Mouse (Mus musculus) MEL (cell line): ENCODE results near the gene Rab11fip3. TPM values are rescaled to one million over a fixed set of nuclear protein-coding genes. Genes with fewer than 3 reads are reported as not detected.

ENCODE experiments used
- DNase-seq: peaks from one replicate; pipeline ENCODE4 v3.0.0; 2011; ENCODE audit warnings: low read depth, low spot score
- H3K27ac ChIP-seq: 2 replicates; pipeline ENCODE4 v1.5.1; 2012; ENCODE audit warnings: low read depth, mild to moderate bottlenecking, control low read depth, low read length, moderate library complexity; ENCODE audit not compliant: control insufficient read depth
- H3K27me3 ChIP-seq, 2 experiments: fragments of 150-350 bp in 1 of 2; sonication (generic) in 1 of 2; 2 replicates each; pipeline ENCODE4 v1.6.1; 2012; ENCODE audit warnings: low read length in 2 of 2, mild to moderate bottlenecking in 2 of 2, improper control_type of control experiment in 1 of 2, moderate library complexity in 1 of 2; ENCODE audit not compliant: insufficient read depth in 2 of 2, control insufficient read depth in 1 of 2
- H3K36me3 ChIP-seq, 2 experiments: 2 replicates each; pipeline ENCODE4 v1.6.1; 2012 to 2014; ENCODE audit warnings: low read length in 2 of 2, improper control_type of control experiment in 1 of 2, inconsistent platforms in 1 of 2, mild to moderate bottlenecking in 1 of 2; ENCODE audit not compliant: insufficient read depth in 2 of 2, control insufficient read depth in 1 of 2
- H3K4me1 ChIP-seq, 2 experiments: fragments of 150-350 bp in 1 of 2; sonication (generic) in 1 of 2; 2 replicates each; pipeline ENCODE4 v1.6.1; 2012; ENCODE audit warnings: low read length in 2 of 2, improper control_type of control experiment in 1 of 2, mild to moderate bottlenecking in 1 of 2; ENCODE audit not compliant: insufficient read depth in 2 of 2, control insufficient read depth in 1 of 2
- H3K4me3 ChIP-seq, 2 experiments: fragments of 150-350 bp in 1 of 2; sonication (generic) in 1 of 2; 2 replicates each; pipeline ENCODE4 v1.5.1; 2012; ENCODE audit warnings: low read depth in 2 of 2, low read length in 2 of 2, mild to moderate bottlenecking in 2 of 2, moderate library complexity in 2 of 2, control low read depth in 1 of 2, improper control_type of control experiment in 1 of 2; ENCODE audit not compliant: control insufficient read depth in 1 of 2, insufficient read depth in 1 of 2
- H3K79me2 ChIP-seq: 2 replicates; pipeline ENCODE4 v1.6.1; 2012; ENCODE audit warnings: mild to moderate bottlenecking, low read length, moderate library complexity; ENCODE audit not compliant: control insufficient read depth, poor library complexity, insufficient read depth
- H3K9ac ChIP-seq: 2 replicates; pipeline ENCODE4 v1.6.1; 2012; ENCODE audit warnings: low read depth, mild to moderate bottlenecking, control low read depth, low read length, moderate library complexity; ENCODE audit not compliant: control insufficient read depth, poor library complexity, severe bottlenecking
- H3K9me3 ChIP-seq: fragments of 150-350 bp; sonication (generic); replicated peaks from 2 replicates; pipeline ENCODE4 v1.6.1; 2012; ENCODE audit warnings: mild to moderate bottlenecking, low read length, improper control_type of control experiment, moderate library complexity; ENCODE audit not compliant: insufficient read depth
- BHLHE40 ChIP-seq: IDR thresholded peaks from 2 replicates; pipeline ENCODE4 v1.6.1; 2012; ENCODE audit warnings: low read depth, mild to moderate bottlenecking, inconsistent platforms, low read length, improper control_type of control experiment, borderline replicate concordance
- CTCF ChIP-seq, 3 experiments: IDR thresholded peaks in 2 of 3; conservative IDR thresholded peaks in 1 of 3; 2 replicates each; pipeline ENCODE4 v1.5.1; 2011 to 2012; ENCODE audit warnings: low read length in 3 of 3, low read depth in 2 of 3, mild to moderate bottlenecking in 2 of 3, improper control_type of control experiment in 1 of 3, inconsistent platforms in 1 of 3, mixed read lengths in 1 of 3, moderate library complexity in 1 of 3; ENCODE audit not compliant: control insufficient read depth in 1 of 3, insufficient read depth in 1 of 3, poor library complexity in 1 of 3, severe bottlenecking in 1 of 3
- E2F4 ChIP-seq: IDR thresholded peaks from 2 replicates; pipeline ENCODE4 v1.6.1; 2011; ENCODE audit warnings: low read depth, low read length, improper control_type of control experiment, borderline replicate concordance
- ELF1 ChIP-seq: IDR thresholded peaks from 2 replicates; pipeline ENCODE4 v1.6.1; 2014; ENCODE audit warnings: low read depth, mild to moderate bottlenecking, inconsistent platforms, low read length, improper control_type of control experiment, moderate library complexity
- GABPA ChIP-seq: IDR thresholded peaks from 2 replicates; pipeline ENCODE4 v1.6.1; 2012; ENCODE audit warnings: low read depth, mild to moderate bottlenecking, inconsistent platforms, low read length, improper control_type of control experiment, moderate library complexity
- GATA1 ChIP-seq: IDR thresholded peaks from 2 replicates; pipeline ENCODE4 v1.6.1; 2011; ENCODE audit warnings: low read depth, low read length, improper control_type of control experiment
- HCFC1 ChIP-seq: IDR thresholded peaks from 2 replicates; pipeline ENCODE4 v1.6.1; 2012; ENCODE audit warnings: low read depth, mild to moderate bottlenecking, inconsistent platforms, low read length, improper control_type of control experiment, moderate library complexity
- KAT2A ChIP-seq: conservative IDR thresholded peaks from 2 replicates; pipeline ENCODE4 v1.6.1; 2012; ENCODE audit warnings: low read depth, low read length, improper control_type of control experiment, inconsistent platforms
- MAX ChIP-seq: IDR thresholded peaks from 2 replicates; pipeline ENCODE4 v1.6.1; 2011; ENCODE audit warnings: low read length, improper control_type of control experiment
- MYB ChIP-seq: IDR thresholded peaks from 2 replicates; pipeline ENCODE4 v1.6.1; 2011; ENCODE audit warnings: mild to moderate bottlenecking, low read depth, low read length, improper control_type of control experiment
- MYC ChIP-seq: IDR thresholded peaks from 2 replicates; pipeline ENCODE4 v1.6.1; 2011; ENCODE audit warnings: low read depth, mild to moderate bottlenecking, low read length, improper control_type of control experiment, moderate library complexity
- NELFE ChIP-seq: IDR thresholded peaks from 2 replicates; pipeline ENCODE4 v1.6.1; 2011; ENCODE audit warnings: low read depth, low read length, improper control_type of control experiment
- NRF1 ChIP-seq: IDR thresholded peaks from 2 replicates; pipeline ENCODE4 v1.6.1; 2014; ENCODE audit warnings: low read depth, mild to moderate bottlenecking, inconsistent platforms, low read length, improper control_type of control experiment, moderate library complexity; ENCODE audit not compliant: poor library complexity, insufficient read depth, severe bottlenecking
- POLR2A ChIP-seq, 2 experiments: IDR thresholded peaks; 2 replicates each; pipeline ENCODE4 v1.6.1; 2011 to 2012; ENCODE audit warnings: low read length in 2 of 2, mild to moderate bottlenecking in 2 of 2, control low read depth in 1 of 2, improper control_type of control experiment in 1 of 2, low read depth in 1 of 2, moderate library complexity in 1 of 2; ENCODE audit not compliant: control insufficient read depth in 1 of 2, insufficient read depth in 1 of 2, poor library complexity in 1 of 2
- POLR2AphosphoS2 ChIP-seq: IDR thresholded peaks from 2 replicates; pipeline ENCODE4 v1.6.1; 2011; ENCODE audit warnings: low read length, improper control_type of control experiment
- RAD21 ChIP-seq: IDR thresholded peaks from 2 replicates; pipeline ENCODE4 v1.6.1; 2011; ENCODE audit warnings: mild to moderate bottlenecking, low read depth, low read length, improper control_type of control experiment
- RCOR1 ChIP-seq: IDR thresholded peaks from 2 replicates; pipeline ENCODE4 v1.6.1; 2012; ENCODE audit warnings: low read depth, mild to moderate bottlenecking, inconsistent platforms, low read length, improper control_type of control experiment
- TAL1 ChIP-seq: IDR thresholded peaks from 2 replicates; pipeline ENCODE4 v1.6.1; 2012; ENCODE audit warnings: mild to moderate bottlenecking, inconsistent platforms, low read length, moderate library complexity, mixed read lengths
- TBP ChIP-seq: IDR thresholded peaks from 2 replicates; pipeline ENCODE4 v1.8.0; 2011; ENCODE audit warnings: low read depth, low read length, improper control_type of control experiment
- USF1 ChIP-seq: IDR thresholded peaks from 2 replicates; pipeline ENCODE4 v1.6.1; 2014; ENCODE audit warnings: low read depth, mild to moderate bottlenecking, inconsistent platforms, low read length, improper control_type of control experiment, moderate library complexity
- USF2 ChIP-seq, 2 experiments: IDR thresholded peaks; 2 replicates each; pipeline ENCODE4 v1.6.1; 2011 to 2012; ENCODE audit warnings: improper control_type of control experiment in 2 of 2, low read length in 2 of 2, borderline replicate concordance in 1 of 2, inconsistent platforms in 1 of 2, low read depth in 1 of 2, mild to moderate bottlenecking in 1 of 2; ENCODE audit not compliant: insufficient read depth in 1 of 2
- ZKSCAN1 ChIP-seq: IDR thresholded peaks from 2 replicates; pipeline ENCODE4 v1.6.1; 2012; ENCODE audit warnings: low read depth, mild to moderate bottlenecking, inconsistent platforms, low read length, improper control_type of control experiment, moderate library complexity
- ZNF384 ChIP-seq: IDR thresholded peaks from 2 replicates; pipeline ENCODE4 v1.6.1; 2012; ENCODE audit warnings: low read depth, mild to moderate bottlenecking, inconsistent platforms, low read length, improper control_type of control experiment
- polyA plus RNA-seq, 2 experiments: library from polyadenylated mRNA; stranded (reverse) in 1 of 2; unstranded in 1 of 2; fragments of >175 nt in 1 of 2; fragments of >200 nt in 1 of 2; gene quantifications; 2 replicates each; pipeline versions ENCODE4 v1.2.1 to v1.2.4; 2012; ENCODE audit warnings: low replicate concordance in 2 of 2, low read depth in 1 of 2; ENCODE audit not compliant: insufficient read length in 2 of 2, insufficient read depth in 1 of 2, missing spikeins in 1 of 2
- total RNA-seq: library from RNA; depleted of rRNA; stranded (reverse); fragments of 300-350 nt; gene quantifications from 2 replicates; pipeline ENCODE4 v1.2.3, GENCODE M21; 2012

Gene Rab11fip3
- total and polyA plus RNA-seq, 3 experiments, result 3.2 to 18.9 TPM; not detected in 1

GRCm38 (mm10) chr17:25956631-25957030, 112.7 kb downstream of the Rab11fip3 start:
- no peak for DNase-seq
- Histone ChIP-seq H3K36me3 (peaks cover 0 to 6% of the 10 kb centered on the region in 2 experiments; a peak in 3 of 4 replicates), H3K4me1 (peaks cover 3 to 8% of the 10 kb centered on the region in 2 experiments; a peak in 3 of 4 replicates), H3K9ac (no peak overlapping the region), H3K79me2 (no peaks in the 10 kb centered on the region), H3K27me3 (no peaks in the 10 kb centered on the region), H3K9me3 (no peaks in the 10 kb centered on the region), H3K27ac (no peak overlapping the region), H3K4me3 (no peak overlapping the region)
- no peak for TF ChIP-seq BHLHE40
- TF ChIP-seq USF2 (IDR thresholded peaks at IDR 0.05; ENCODE audit: borderline replicate concordance in 1 of 2, insufficient read depth in 1 of 2, low read depth in 1 of 2, low read length in 2 of 2), result no peak
- no peak for TF ChIP-seq ELF1
- no peak for TF ChIP-seq TAL1
- TF ChIP-seq GATA1, result no peak
- TF ChIP-seq POLR2A (IDR thresholded peaks at IDR 0.05; ENCODE audit: control insufficient read depth in 1 of 2, insufficient read depth in 1 of 2, low read depth in 1 of 2, low read length in 2 of 2, poor library complexity in 1 of 2), result no peak
- no peak for TF ChIP-seq GABPA
- no peak for TF ChIP-seq NRF1
- TF ChIP-seq USF1, result no peak
- TF ChIP-seq HCFC1, result no peak
- TF ChIP-seq E2F4, result no peak
- TF ChIP-seq CTCF (IDR thresholded peaks at IDR 0.05 in 2 of 3, conservative IDR thresholded peaks at IDR 0.05 in 1 of 3; ENCODE audit: control insufficient read depth in 1 of 3, insufficient read depth in 1 of 3, low read depth in 2 of 3, low read length in 3 of 3, poor library complexity in 1 of 3, severe bottlenecking in 1 of 3), result no peak
- TF ChIP-seq RCOR1, result no peak
- no peak for TF ChIP-seq RAD21
- TF ChIP-seq NELFE, result no peak
- no peak for TF ChIP-seq KAT2A
- TF ChIP-seq MYB, result no peak
- TF ChIP-seq TBP, result no peak
- TF ChIP-seq POLR2AphosphoS2, result no peak
- TF ChIP-seq MAX, result no peak

GRCm38 (mm10) chr17:25956201-25956600, 113.2 kb downstream of the Rab11fip3 start:
- Histone ChIP-seq H3K4me1 (peaks cover 3 to 8% of the 10 kb centered on the region in 2 experiments; a peak in 3 of 4 replicates), H3K27ac (no peak overlapping the region), H3K9me3 (no peaks in the 10 kb centered on the region), H3K27me3 (no peaks in the 10 kb centered on the region), H3K36me3 (peaks cover 0 to 6% of the 10 kb centered on the region in 2 experiments; a peak in 3 of 4 replicates), H3K4me3 (no peak overlapping the region), H3K79me2 (no peaks in the 10 kb centered on the region), H3K9ac (no peak overlapping the region)
- TF ChIP-seq MYC (no peak), GABPA (no peak), RAD21 (no peak), ZNF384 (no peak), ZKSCAN1 (no peak), BHLHE40 (no peak), KAT2A (no peak), POLR2AphosphoS2 (no peak)
- no peak for DNase-seq
